Mouse (Mus musculus): ENCODE data around the gene Tectb. TPM values are rescaled to one million over a fixed set of nuclear protein-coding genes. Genes with fewer than 3 reads are reported as not detected.

Tectb gene
- total and polyA plus RNA-seq, 3 experiments = not detected

DNA sequence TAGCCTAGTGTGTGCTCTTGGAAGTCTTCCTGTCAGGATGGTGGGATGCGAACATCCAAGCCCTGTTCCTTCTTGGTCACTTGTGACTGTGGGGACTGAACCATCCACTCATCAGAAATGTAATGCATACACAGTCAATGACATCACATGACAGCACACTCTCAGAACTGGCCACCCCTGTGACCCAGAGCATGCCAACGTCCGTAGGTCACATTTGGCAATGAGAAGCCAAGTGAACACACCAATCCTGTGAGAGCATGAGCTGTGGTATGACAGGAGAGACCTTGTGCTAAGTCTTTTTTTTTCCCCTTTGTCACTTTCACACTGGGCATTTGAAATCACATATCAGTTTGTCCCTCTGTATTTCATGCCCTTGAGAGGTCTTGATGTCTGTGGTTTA is 15.0 kb downstream of the Tectb start:
- peaks cover 3 to 5% of the 10 kb centered on the region in 2 experiments; a peak in 3 of 4 replicates for H3K27me3 ChIP-seq (ENCODE audit: control insufficient read depth in 1 of 2, insufficient read depth in 2 of 2, low read length in 2 of 2)
- H3K27ac ChIP-seq (ENCODE audit: control insufficient read depth, low read depth, low read length) = no peak overlapping the region

GRCm38 (mm10) chr19:55198303-55198702 is 17.8 kb downstream of the Tectb start:
- Histone ChIP-seq H3K36me3 (ENCODE audit: control insufficient read depth in 1 of 2, insufficient read depth in 2 of 2, low read length in 2 of 2) (no peaks in the 10 kb centered on the region), H3K9ac (ENCODE audit: control insufficient read depth, low read depth, low read length, poor library complexity, severe bottlenecking) (no peak overlapping the region), H3K9me3 (replicated peaks; ENCODE audit: insufficient read depth, low read length) (no peaks in the 10 kb centered on the region), H3K4me1 (ENCODE audit: control insufficient read depth in 1 of 2, insufficient read depth in 2 of 2, low read length in 2 of 2) (no peaks in the 10 kb centered on the region), H3K4me3 (ENCODE audit: control insufficient read depth in 1 of 2, insufficient read depth in 1 of 2, low read depth in 2 of 2, low read length in 2 of 2) (no peak overlapping the region), H3K27me3 (ENCODE audit: control insufficient read depth in 1 of 2, insufficient read depth in 2 of 2, low read length in 2 of 2) (peaks cover 0 to 2% of the 10 kb centered on the region in 2 experiments; a peak in 2 of 4 replicates), H3K27ac (ENCODE audit: control insufficient read depth, low read depth, low read length) (no peak overlapping the region), H3K79me2 (ENCODE audit: control insufficient read depth, insufficient read depth, low read length, poor library complexity) (no peaks in the 10 kb centered on the region; the same call in 1 of the 2 replicates)
- DNase-seq (ENCODE audit: low read depth, low spot score) = peak; percentile 72
- TF ChIP-seq RAD21 (IDR thresholded peaks at IDR 0.05; ENCODE audit: low read depth, low read length) (peak; percentile 95), USF2 (IDR thresholded peaks at IDR 0.05; ENCODE audit: borderline replicate concordance in 1 of 2, insufficient read depth in 1 of 2, low read depth in 1 of 2, low read length in 2 of 2) (no peak), MXI1 (IDR thresholded peaks at IDR 0.05; ENCODE audit: low read depth, low read length) (no peak), GATA1 (IDR thresholded peaks at IDR 0.05; ENCODE audit: low read depth, low read length) (no peak), TBP (IDR thresholded peaks at IDR 0.05; ENCODE audit: low read depth, low read length) (no peak), USF1 (IDR thresholded peaks at IDR 0.05; ENCODE audit: low read depth, low read length) (no peak), ETS1 (IDR thresholded peaks at IDR 0.05; ENCODE audit: low read depth, low read length) (no peak), SIN3A (IDR thresholded peaks at IDR 0.05; ENCODE audit: low read length) (no peak), ZNF384 (IDR thresholded peaks at IDR 0.05; ENCODE audit: low read depth, low read length) (no peak), ELF1 (IDR thresholded peaks at IDR 0.05; ENCODE audit: low read depth, low read length) (no peak), RCOR1 (IDR thresholded peaks at IDR 0.05; ENCODE audit: low read depth, low read length) (no peak), SMC3 (IDR thresholded peaks at IDR 0.05; ENCODE audit: low read depth, low read length) (peak; percentile 80), CHD2 (IDR thresholded peaks at IDR 0.05; ENCODE audit: low read length) (no peak), HCFC1 (IDR thresholded peaks at IDR 0.05; ENCODE audit: low read depth, low read length) (no peak), POLR2AphosphoS2 (IDR thresholded peaks at IDR 0.05; ENCODE audit: low read length) (no peak), POLR2A (IDR thresholded peaks at IDR 0.05; ENCODE audit: control insufficient read depth in 1 of 2, insufficient read depth in 1 of 2, low read depth in 1 of 2, low read length in 2 of 2, poor library complexity in 1 of 2) (no peak), CTCF (IDR thresholded peaks at IDR 0.05 in 2 of 3, conservative IDR thresholded peaks at IDR 0.05 in 1 of 3; ENCODE audit: control insufficient read depth in 1 of 3, insufficient read depth in 1 of 3, low read depth in 2 of 3, low read length in 3 of 3, poor library complexity in 1 of 3, severe bottlenecking in 1 of 3) (peak; percentile 87 to 90 (median 89)), CHD1 (IDR thresholded peaks at IDR 0.05; ENCODE audit: low read depth, low read length) (no peak), MYB (IDR thresholded peaks at IDR 0.05; ENCODE audit: low read depth, low read length) (no peak), KAT2A (conservative IDR thresholded peaks at IDR 0.05; ENCODE audit: low read depth, low read length) (no peak), ZMIZ1 (IDR thresholded peaks at IDR 0.05; ENCODE audit: low read depth, low read length) (no peak), MYC (IDR thresholded peaks at IDR 0.05; ENCODE audit: low read depth, low read length) (no peak), NRF1 (IDR thresholded peaks at IDR 0.05; ENCODE audit: insufficient read depth, low read depth, low read length, poor library complexity, severe bottlenecking) (no peak), NELFE (IDR thresholded peaks at IDR 0.05; ENCODE audit: low read depth, low read length) (no peak), ZC3H11A (IDR thresholded peaks at IDR 0.05; ENCODE audit: low read depth, low read length) (peak; percentile 82)

More for the DNA sequence above, 15.0 kb downstream of the Tectb start:
- Histone ChIP-seq H3K9ac (ENCODE audit: control insufficient read depth, low read depth, low read length, poor library complexity, severe bottlenecking) (no peak overlapping the region), H3K4me1 (ENCODE audit: control insufficient read depth in 1 of 2, insufficient read depth in 2 of 2, low read length in 2 of 2) (no peaks in the 10 kb centered on the region), H3K79me2 (ENCODE audit: control insufficient read depth, insufficient read depth, low read length, poor library complexity) (no peaks in the 10 kb centered on the region), H3K9me3 (replicated peaks; ENCODE audit: insufficient read depth, low read length) (no peaks in the 10 kb centered on the region), H3K36me3 (ENCODE audit: control insufficient read depth in 1 of 2, insufficient read depth in 2 of 2, low read length in 2 of 2) (no peaks in the 10 kb centered on the region), H3K4me3 (ENCODE audit: control insufficient read depth in 1 of 2, insufficient read depth in 1 of 2, low read depth in 2 of 2, low read length in 2 of 2) (no peak overlapping the region)
- DNase-seq (ENCODE audit: low read depth, low spot score) = no peak
- TF ChIP-seq JUND (IDR thresholded peaks at IDR 0.05; ENCODE audit: low read depth, low read length) = no peak
- TF ChIP-seq HCFC1 (IDR thresholded peaks at IDR 0.05; ENCODE audit: low read depth, low read length) = no peak
- no peak for TF ChIP-seq MAFK (IDR thresholded peaks at IDR 0.05; ENCODE audit: borderline replicate concordance, low read depth, low read length)
- TF ChIP-seq POLR2AphosphoS2 (IDR thresholded peaks at IDR 0.05; ENCODE audit: low read length) = no peak
- no peak for TF ChIP-seq UBTF (IDR thresholded peaks at IDR 0.05; ENCODE audit: borderline replicate concordance, insufficient read depth, low read depth, low read length)
- TF ChIP-seq POLR2A (IDR thresholded peaks at IDR 0.05; ENCODE audit: control insufficient read depth in 1 of 2, insufficient read depth in 1 of 2, low read depth in 1 of 2, low read length in 2 of 2, poor library complexity in 1 of 2) = no peak
- TF ChIP-seq TCF12 (IDR thresholded peaks at IDR 0.05; ENCODE audit: low read depth, low read length) = no peak
- no peak for TF ChIP-seq E2F4 (IDR thresholded peaks at IDR 0.05; ENCODE audit: borderline replicate concordance, low read depth, low read length)
- TF ChIP-seq TBP (IDR thresholded peaks at IDR 0.05; ENCODE audit: low read depth, low read length) = no peak
- no peak for TF ChIP-seq ZKSCAN1 (IDR thresholded peaks at IDR 0.05; ENCODE audit: low read depth, low read length)
- TF ChIP-seq SIN3A (IDR thresholded peaks at IDR 0.05; ENCODE audit: low read length) = no peak
- TF ChIP-seq ZMIZ1 (IDR thresholded peaks at IDR 0.05; ENCODE audit: low read depth, low read length) = no peak
- no peak for TF ChIP-seq ZC3H11A (IDR thresholded peaks at IDR 0.05; ENCODE audit: low read depth, low read length)

Data from MEL (cell line).